Mouse (Mus musculus): Measurements from ENCODE around the gene Gm20795.
"Not testable (repeated sequence)": the region's sequence is repeated elsewhere in the genome, so short reads cannot be mapped to it uniquely, and the experiment has no call there.

The Gm20795 gene

DNA sequence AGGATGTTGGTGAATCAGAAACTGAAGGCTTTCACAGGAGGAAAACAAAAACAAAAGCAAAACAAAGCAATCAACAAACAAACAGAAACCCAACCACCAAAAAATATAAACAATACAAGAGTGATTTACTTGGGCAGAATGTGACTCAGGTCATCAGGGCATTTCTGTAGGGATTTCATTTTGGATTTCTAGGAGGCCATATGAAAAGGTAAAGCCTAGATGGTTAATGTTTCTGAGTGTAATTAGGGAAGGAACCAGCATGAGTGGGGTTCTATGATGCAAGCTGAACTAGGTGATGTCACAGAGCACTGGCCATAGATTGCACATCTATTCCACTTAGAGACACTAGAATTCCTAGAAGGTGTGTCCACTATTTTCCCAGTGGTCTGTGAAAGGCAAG lies at the start of gene Gm20795:
Gm20795 (plus strand) TSS at position 301 of the 400 bp plus-strand sequence.
- DNase-seq (ENCODE audit: low spot score in 2 of 2): not testable (repeated sequence)

DNA sequence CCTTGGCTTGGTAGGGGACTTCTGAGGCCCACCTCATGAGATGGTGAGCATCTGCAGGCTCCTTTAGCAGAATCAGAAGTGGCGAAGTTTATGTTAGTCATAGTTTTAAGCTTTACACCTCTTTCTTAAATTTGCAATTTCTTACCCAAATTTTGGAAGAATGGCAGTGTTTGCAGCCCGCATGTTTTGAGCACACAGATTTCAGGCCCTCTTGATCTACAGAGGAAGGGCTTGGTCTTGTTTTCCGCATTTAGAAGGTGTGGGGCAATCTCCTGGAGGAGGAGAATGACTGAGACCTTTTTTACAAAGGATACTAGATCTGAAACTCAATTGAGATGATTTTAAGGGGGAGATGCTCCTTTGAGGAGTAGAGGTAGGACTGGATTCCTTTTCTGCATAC lies 29.0 kb upstream of the Gm20795 start, which contains the start of gene Gm21797:
Gm21797 (minus strand) TSS at position 101 of the 400 bp plus-strand sequence.
- DNase-seq (ENCODE audit: low spot score in 2 of 2): not testable (repeated sequence)
